Mouse (Mus musculus) hematopoietic stem cell, adult 5-6 weeks (primary cell): ENCODE measurements around the gene Uso1. TPM values are rescaled to one million over a fixed set of nuclear protein-coding genes. Genes with fewer than 3 reads are reported as not detected.

Source experiments
- ATAC-seq, 2 experiments: fragments of 125-278 bp in 1 of 2; replicated peaks in 1 of 2; 2 replicates each; pipeline ENCODE4 v1.8.0; 2016 to 2017; ENCODE audit warnings: inconsistent platforms in 2 of 2, mild to moderate bottlenecking in 2 of 2, moderate number of reproducible peaks in 2 of 2, low read depth in 1 of 2, moderate TSS enrichment in 1 of 2; ENCODE audit not compliant: low FRiP score in 2 of 2, poor library complexity in 2 of 2, severe bottlenecking in 2 of 2, insufficient read depth in 1 of 2, low TSS enrichment in 1 of 2
- total RNA-seq: library from RNA; stranded (forward); fragments of 172-1452, 232-1000 nt; gene quantifications from 2 replicates; pipeline ENCODE4 v1.2.3, GENCODE M21; 2017

The Uso1 gene
- total RNA-seq, 1 experiment from 2014 or later: 9.9 TPM

- ATAC-seq: no peak
These were observed 10.5 kb downstream of the Uso1 start for GRCm38 (mm10) chr5:92148248-92148647.

- peak in 1 of 2 experiments; percentile 53; a peak in 2 of 4 replicates for ATAC-seq
These were observed 11.7 kb downstream of the Uso1 start for GRCm38 (mm10) chr5:92149330-92149982.

DNA sequence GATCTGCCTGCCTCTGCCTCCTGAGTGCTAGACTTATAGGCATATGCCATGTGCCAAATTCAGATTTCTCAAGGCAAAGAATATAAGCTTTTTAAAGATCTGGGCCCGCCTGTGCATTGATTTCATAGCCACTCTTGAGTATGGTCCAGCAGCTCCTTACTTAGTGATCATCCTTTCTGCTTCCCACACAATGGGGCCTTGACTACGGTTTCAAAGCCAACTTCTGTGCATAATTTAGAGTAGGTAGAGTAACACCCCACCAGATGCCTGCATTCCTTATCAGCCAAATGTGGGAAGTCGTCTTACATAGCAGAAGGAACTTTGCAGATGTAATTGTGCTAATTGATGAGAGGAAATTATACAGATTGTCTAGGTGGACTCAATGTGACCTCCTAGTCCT, 17.1 kb downstream of the Uso1 start:
- no peak for ATAC-seq

DNA sequence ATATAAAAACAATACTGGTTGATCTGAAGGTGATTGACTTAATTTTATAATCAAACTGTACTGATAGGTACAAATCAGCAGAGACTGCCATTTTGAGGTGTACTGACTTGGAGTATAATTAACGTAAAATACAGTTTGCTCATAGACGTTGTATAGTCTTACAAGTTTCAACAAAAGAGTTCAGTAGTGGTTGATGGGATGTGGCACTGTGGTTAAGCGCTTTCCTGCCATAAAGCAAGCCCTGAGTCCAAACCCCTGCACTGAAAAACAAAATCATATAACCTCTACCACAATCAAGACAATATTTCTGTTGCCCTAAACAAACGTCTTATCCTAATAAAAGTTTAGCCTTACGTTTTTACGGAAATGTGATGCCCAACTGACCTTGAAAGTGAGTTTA, 28.2 kb downstream of the Uso1 start:
- ATAC-seq: peak; percentile 46 to 51; a peak in 1 of 4 replicates

GRCm38 (mm10) chr5:92183071-92183830, 45.5 kb downstream of the Uso1 start:
- no peak for ATAC-seq

GRCm38 (mm10) chr5:92188881-92189483, 51.2 kb downstream of the Uso1 start:
- no peak for ATAC-seq

- ATAC-seq: peak; percentile 78 to 80; a peak in 3 of 4 replicates
These were observed 58.0 kb downstream of the Uso1 start for GRCm38 (mm10) chr5:92195716-92196115.

DNA sequence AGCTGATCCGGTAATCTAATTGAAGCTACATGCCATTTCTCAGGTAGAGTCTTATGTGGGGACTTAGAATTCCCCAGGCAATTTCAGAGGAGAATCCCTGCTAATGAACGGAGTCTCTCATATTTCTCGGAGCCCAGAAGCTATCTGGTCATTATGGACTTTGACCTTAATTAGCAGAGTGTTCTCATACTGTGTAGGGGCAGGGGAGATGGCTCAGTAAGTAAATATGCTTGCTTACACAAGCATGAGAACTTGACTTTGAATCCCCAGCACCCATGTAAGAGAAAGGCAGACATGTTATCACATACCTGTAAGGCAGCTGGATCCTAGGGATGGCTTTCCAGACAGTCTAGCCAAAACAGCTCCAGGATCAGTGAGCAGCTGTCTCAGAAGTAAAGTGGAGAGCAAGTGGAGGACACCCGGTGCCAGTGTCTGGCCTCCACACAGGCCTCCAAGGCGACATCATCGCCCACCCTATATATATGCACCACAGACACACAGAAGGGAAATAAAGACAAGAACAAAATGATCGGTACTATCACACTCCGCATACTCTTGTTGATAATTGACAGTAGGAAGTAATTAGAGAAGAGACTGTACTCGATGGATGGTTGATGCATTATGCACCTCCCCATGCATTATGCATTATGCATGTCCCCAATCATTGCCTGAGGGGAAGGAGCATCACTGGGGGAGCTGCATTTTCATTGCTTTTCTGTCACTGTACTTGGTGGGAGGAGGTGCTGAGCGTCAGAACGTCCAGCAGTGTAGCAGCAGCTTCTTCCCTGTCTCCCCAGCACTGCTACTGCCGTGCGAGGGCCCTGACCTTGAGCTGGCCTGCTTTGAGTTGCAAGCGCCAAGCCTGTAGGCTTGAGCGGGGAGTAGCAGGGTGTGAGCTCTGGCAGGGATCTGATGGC, 59.4 kb downstream of the Uso1 start:
- no peak for ATAC-seq

DNA sequence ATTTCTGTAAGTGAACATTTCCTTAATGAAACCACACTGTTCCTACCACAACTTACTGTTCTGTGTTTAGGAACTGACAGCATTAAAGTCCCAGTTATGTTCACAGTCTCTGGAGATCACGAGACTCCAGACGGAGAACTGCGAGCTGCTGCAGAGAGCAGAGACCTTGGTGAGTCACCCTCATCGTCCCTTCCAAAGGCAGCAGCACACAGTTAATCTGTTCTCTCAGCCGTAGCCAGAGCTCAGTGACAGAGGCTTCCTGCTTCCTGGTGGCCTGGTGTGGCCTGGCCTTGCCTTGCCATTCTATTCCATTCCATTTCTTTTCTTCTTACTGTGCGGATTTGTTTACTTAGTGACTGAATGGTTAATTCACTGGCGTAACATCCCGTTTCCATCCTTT, 60.5 kb downstream of the Uso1 start:
- no peak for ATAC-seq

DNA sequence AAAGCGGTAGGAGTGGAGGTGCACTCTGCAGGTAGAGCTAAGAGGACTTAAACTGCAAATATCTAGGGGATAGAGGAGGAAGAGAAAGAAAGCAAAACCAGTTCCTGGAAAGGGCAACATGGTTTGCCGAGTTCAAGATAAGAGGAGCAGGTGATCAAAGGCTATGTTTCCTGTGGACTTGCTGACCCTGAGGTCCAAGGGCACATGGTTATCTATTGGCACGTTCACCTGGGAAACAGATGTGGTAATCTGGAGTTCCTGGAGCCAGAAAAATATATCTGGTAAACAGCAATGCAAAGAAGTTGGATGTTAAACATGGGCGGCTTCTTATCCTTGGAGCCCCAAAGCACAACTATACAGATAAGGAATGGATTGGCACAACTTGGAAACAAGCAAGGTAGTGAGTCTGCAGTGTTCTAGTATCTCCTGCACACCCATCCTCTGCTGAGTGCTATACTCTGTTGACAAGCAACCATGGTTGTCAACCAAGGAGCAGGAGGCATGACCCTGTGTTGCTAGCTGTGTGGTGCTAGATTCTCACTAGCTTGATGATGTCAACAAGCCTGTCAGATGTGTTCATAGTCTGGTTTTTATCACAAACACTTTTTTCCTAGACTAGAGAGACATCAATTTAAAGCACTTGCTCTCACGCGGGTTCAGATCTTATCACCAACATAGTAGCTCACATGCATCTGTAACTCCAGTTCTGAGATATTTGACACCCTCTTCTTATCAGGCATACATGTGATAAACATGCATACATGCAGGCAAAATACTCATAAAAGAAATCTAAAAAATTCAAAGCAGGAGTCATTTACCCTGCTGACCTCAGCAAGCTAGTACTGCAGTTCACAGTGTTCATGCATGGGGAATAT, 66.7 kb downstream of the Uso1 start:
- peak; percentile 10 to 22; a peak in 1 of 4 replicates for ATAC-seq

DNA sequence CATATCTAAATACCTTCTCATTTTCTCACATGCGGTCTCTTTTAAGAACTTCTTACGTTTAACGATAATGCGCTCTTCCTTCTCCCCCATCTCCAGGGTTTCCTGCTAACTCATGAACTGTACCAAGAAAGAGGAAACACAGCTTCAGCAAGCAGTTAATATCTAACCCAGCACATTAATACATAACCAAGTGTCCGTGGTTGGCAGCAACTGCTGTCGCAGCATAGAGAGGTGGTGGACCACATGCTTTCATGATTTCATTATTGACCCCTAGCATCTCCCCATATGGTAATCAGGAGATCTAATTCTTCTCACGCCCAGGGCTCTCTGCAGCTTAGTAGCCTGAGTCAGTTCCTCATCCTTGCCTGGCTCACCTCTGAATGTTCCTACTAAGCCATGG, 67.4 kb downstream of the Uso1 start:
- ATAC-seq: peak; percentile 48 to 71; a peak in 3 of 4 replicates

DNA sequence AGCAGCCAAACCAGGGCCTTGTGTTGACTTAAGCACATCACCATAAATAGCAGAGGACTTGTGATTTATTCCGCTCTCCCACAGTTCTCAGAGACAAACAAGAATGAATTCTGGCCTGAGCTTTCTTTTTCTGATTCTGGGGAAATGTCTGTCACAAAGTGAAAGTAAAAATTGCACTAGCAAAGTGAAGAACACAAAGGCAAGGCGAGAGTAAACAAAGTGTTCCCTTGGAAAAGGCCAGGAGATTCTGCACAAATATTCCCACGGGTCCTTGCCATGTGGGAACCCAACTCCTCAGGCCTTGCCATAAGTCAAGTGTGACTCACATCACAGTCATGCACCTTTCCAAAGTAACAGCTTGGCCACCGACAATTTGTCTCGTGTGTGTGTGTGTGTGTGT, 68.0 kb downstream of the Uso1 start:
- ATAC-seq: no peak

- no peak for ATAC-seq
These were observed 68.4 kb downstream of the Uso1 start for GRCm38 (mm10) chr5:92206121-92206520.

- ATAC-seq: no peak
These were observed 72.5 kb downstream of the Uso1 start for GRCm38 (mm10) chr5:92210205-92210604.

GRCm38 (mm10) chr5:92212231-92212630, 74.5 kb downstream of the Uso1 start:
- ATAC-seq: no peak

GRCm38 (mm10) chr5:92215308-92215707, 77.6 kb downstream of the Uso1 start, which contains the start of gene U90926:
U90926 (minus strand) TSS chr5:92215408.
- ATAC-seq: no peak
